Mouse (Mus musculus) bone marrow, adult 2 months (tissue): Measurements from ENCODE around the gene Hydin.

Source experiments
- CTCF ChIP-seq: fragments of 200-500 bp; IDR thresholded peaks from 2 replicates; pipeline ENCODE4 v1.5.1; 2011; ENCODE audit warnings: low read length, control low read depth; ENCODE audit not compliant: control insufficient read depth, insufficient read depth
- POLR2A ChIP-seq: fragments of 200-500 bp; IDR thresholded peaks from 2 replicates; pipeline ENCODE4 v1.6.1; 2011; ENCODE audit warnings: low read depth, mild to moderate bottlenecking, control low read depth, low read length, borderline replicate concordance; ENCODE audit not compliant: control insufficient read depth

- TF ChIP-seq CTCF, result no peak
- TF ChIP-seq POLR2A, result no peak
Observed at GRCm38 (mm10) chr8:110333376-110333775, 66.6 kb downstream of the Hydin start.
